Mouse (Mus musculus): ENCODE data around the gene Zfp142.

The Zfp142 gene

DNA sequence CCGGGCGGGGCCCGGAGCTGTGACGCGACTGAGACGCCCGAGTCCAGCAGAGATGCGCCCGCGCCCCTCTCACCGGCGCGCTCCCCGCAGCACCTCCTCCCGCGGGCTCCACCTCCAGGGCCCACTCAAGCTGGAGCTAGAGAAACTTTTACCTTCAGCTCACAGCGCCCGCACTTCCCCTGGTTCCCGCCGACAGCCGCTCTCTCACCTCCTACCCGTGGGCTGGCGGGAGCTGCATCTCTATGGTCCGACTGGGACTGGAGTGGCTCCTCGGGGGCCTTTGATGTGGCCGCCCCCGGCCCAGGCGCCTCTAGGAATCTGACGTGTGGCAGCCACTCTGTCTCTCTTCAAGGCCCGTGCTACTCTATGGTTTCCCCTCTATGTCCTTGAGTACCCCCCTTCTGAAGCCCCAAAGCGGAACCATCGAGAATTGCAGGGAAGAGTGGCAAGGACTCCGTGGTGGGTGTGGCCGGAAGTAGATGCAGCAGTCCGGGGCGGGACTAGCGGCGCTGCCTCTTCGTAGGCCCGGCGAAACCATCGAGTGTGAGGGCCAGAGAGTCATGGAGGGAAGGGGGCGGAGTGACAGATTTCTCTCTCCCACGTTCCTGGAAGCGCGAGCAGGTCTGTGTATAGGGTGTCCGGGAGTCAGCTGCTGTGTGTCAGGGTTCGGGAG is at the start of gene Zfp142, which contains the start of gene Bcs1l:
Gene Zfp142, minus strand, starts transcription at position 474 of the 673 bp plus-strand sequence.
Gene Bcs1l, plus strand, starts transcription at position 517 of the 673 bp plus-strand sequence.
- DNase-seq = peak; percentile 99

- DNase-seq = no peak
Measured at GRCm38 (mm10) chr1:74632734-74633133, 44.7 kb upstream of the Zfp142 start.

- DNase-seq = no peak
Measured at GRCm38 (mm10) chr1:74628001-74628400, 40.0 kb upstream of the Zfp142 start.

- DNase-seq = no peak
Measured at GRCm38 (mm10) chr1:74626076-74626475, 38.0 kb upstream of the Zfp142 start.

DNA sequence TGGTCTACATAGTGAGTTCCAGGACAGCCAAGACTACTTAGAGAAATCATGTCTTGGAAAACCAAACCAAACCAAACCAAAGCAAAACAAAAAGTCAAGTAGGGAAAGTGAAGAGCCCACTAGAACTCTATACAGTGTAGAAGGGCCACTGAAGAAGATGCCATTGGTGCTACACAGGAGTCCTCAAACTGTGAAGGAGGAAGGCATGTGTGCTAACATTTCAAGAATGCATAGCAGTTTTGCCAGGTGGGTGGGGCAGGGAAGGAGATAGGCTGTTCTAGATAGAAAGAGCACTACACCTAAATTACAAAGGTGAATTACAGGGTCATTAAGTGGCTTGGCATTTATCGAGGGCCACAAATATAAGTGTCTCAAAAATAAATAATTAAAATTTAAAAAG is 36.1 kb upstream of the Zfp142 start:
- no peak for DNase-seq

DNA sequence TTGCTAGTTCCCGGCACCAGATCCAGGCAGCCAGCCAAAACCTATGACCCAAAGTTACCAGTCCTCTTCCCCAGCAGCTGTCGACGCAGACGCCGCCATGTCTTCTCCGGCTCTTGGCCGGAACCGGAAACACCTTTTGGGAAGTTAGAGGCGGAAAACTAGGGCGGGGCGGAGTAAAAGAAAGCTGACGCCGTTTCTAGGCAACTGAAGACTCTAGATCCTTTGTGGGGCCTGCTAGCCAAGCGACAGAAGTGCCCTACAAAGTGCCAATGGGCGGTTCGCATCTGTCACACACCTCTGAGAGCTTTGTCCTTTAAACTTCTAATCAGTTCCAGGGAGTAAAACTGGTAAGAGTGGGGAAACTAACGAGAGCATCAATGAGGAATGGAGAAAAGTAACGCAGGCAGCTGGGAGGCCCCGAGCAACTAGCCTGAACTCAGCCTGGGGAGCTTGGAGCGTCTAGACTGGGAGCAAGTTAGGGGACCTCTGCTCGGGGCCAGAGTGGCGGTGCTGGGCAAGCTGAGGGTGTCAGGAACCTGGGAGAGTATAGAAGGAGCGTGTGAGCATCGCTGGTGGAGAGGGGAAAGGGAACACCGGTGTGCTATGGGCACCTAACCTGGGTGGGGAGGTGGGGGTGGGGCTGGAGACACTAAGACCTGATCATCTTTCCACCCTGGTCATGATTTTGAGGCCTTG is 13.4 kb upstream of the Zfp142 start, which contains the start of the genes Rnf25 and Stk36:
Gene Rnf25, minus strand, starts transcription at position 131 of the 696 bp plus-strand sequence.
Gene Stk36, plus strand, starts transcription at position 179 of the 696 bp plus-strand sequence.
- DNase-seq = peak; percentile 82

DNA sequence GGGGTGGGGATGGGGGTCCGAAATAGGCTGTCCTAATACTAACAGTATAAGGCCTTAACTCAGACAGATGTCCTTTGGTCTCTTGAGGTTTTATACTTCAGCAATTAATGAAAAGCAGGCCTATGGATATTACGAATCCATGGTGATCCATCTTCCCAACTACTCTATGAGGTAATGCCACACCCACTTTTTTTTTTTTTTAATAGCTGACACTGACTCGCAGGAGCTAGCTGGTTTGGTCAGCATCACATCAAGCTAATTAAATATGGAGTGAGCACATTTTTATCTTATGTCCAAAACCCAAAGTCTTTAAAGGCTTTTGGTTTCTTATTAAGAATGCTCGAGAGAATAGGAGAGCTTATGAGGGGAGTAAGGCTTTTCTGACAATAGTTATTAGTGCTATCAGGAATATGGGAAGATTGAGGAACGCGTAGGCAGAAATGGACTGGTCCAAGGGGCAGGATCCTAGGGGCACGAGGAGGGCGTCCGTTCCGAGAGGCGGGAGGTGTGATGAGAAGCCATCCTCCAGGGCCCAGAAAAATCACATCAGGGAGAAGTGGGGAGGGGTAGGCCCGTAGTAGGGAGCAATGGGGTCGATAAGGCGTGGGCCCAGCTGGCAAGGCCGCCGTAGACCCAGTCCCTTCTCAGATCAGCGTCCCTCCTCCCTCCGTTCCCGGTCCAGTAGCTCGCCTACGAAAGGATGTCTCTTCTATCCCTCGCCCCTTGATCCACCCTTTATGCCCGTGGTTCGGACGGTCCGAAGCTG is 12.6 kb upstream of the Zfp142 start:
- DNase-seq = no peak

GRCm38 (mm10) chr1:74594434-74594833 is 6.4 kb upstream of the Zfp142 start:
- no peak for DNase-seq

- no peak for DNase-seq
Measured at GRCm38 (mm10) chr1:74587233-74587772, 743 bp downstream of the Zfp142 start.

- DNase-seq = no peak
Measured at GRCm38 (mm10) chr1:74584616-74585398, 3.2 kb downstream of the Zfp142 start.

- DNase-seq = no peak
Measured at GRCm38 (mm10) chr1:74582621-74583020, 5.4 kb downstream of the Zfp142 start.

DNA sequence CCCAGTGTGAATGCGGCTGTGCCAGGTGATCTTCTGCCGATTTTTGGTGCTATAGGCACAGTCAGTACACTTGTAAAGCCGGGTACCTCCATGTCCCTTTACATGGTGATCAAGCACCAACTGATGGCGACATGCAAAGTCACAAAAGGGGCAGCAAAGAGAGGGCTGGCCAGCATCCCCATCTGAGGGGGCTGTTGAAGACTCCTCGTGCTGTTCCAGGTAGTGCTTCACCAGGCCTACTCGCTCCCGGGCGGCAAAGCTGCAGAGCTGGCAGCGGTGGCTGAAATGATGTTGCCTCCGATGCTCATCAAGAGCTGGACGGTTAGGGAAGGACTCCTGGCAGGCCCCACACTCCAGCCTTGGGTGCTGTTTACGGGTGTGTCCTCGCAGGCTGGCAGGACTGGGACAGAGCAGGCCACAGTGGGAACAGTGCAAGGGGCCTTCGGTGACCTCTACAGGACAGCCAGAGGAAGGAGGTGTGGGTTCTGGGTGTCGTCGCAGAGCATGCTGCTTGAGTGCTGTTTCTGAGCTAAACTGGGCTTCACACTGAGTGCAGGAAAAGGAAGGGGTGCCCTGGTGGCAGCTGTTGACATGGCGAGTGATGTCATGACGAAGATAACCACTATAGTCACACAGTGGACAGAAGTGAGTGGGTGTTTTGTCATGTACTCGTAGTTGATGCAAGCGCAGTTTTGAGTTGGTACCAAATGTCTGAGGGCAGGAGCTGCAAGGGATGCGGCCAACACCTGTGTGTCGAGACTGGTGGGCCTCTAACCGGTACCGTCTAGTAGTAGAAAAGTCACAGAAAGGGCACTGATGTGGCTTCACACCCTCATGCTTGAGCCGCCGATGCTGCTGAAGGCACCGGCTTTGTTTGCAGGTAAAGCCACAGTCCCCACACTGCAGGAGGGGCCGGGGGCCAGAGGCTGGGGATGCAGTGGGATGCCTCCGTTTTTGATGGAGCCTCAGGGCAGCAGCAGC is 18.0 kb downstream of the Zfp142 start:
- no peak for DNase-seq

DNA sequence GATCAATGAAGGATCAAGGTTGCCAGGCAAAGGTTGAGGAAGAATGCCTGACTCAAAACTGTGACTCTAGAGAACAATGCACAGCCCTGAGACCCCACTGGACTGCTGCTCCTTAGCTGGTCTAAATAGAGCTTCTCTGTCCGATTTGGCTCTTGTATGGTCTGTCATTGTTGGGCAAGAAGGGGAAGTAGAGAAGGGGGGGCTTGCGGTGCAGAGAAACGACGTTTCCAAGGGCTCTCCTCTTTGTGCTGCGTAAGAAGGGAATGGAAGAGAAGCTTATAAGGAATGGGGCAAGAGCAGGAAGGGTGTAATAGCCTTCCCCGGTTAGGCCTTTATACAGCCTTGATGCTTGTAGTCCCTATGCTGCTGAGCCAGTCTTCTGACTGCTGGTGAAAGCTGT is 22.2 kb downstream of the Zfp142 start:
- DNase-seq = no peak

GRCm38 (mm10) chr1:74559061-74559460 is 29.0 kb downstream of the Zfp142 start:
- DNase-seq = no peak

GRCm38 (mm10) chr1:74544184-74544583 is 43.9 kb downstream of the Zfp142 start, which contains the start of gene Usp37:
Gene Usp37, minus strand, starts transcription at chr1:74544284.
- DNase-seq = no peak

DNA sequence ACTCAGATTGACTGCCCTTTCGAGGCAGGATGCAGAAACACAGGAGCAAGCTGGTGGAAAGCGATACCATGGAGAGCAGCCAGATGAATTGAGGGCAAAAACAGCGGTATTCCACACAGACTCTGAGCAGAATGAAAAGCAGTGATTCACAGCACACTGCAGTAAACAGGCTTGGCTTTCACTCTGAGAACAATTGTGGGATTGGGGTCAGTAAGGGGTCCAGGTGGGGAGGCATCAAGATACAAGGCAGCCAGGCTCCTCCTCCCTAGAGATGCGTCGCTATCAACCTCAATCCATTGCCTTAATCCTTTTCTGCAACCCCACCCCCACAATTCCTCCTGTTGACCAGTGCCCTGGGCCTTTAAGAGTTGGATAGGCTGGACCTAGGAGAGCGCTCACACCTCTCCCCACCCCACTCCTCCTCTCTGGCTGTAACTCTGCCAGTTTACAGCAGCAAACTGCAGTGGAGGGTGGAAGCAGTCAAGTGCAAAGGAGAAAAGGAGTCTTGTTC is 45.5 kb downstream of the Zfp142 start, which contains the start of gene Plcd4:
Gene Plcd4, plus strand, starts transcription at position 438 of the 511 bp plus-strand sequence.
- peak; percentile 78 for DNase-seq

GRCm38 (mm10) chr1:74538650-74539049 is 49.4 kb downstream of the Zfp142 start:
- DNase-seq = peak; percentile 19

GRCm38 (mm10) chr1:74528589-74528988 is 59.5 kb downstream of the Zfp142 start:
- DNase-seq = no peak

GRCm38 (mm10) chr1:74524746-74525145 is 63.3 kb downstream of the Zfp142 start:
- no peak for DNase-seq

GRCm38 (mm10) chr1:74519875-74520274 is 68.2 kb downstream of the Zfp142 start:
- DNase-seq = no peak
